Mouse (Mus musculus) kidney, postnatal 36 days (tissue): ENCODE measurements at regions not wholly inside any gene's neighbourhood (a gene's known extent, or its start where the extent isn't known, plus 50 kb on each side); places are given as distances from the start of the nearest gene placed in this dataset.

Experiments
- DNase-seq, 2 experiments: peaks; one replicate each; pipeline ENCODE4 v3.0.0; 2021 to 2022; ENCODE audit warnings: mixed read lengths in 2 of 2

DNA sequence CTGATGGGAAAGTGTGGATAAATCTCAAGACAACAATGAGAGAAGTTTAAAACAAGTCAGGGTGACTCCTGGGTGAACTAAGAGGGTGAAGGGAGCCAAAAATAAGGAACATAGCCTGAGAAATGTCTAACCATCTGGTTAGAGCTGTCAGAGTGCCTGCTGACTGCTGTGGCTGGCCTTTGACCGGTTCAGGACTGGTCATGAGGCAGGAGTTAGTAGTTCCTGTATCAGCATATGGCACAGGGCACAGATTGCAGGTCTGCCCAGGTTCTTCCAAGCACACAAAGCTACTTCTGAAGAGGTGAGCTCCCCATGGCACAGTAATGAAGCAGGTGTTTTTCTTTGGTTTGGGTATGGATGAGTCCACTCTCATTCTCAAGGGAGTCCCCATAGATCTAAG, 302.0 kb downstream of the Cd109 start:
- DNase-seq, result peak; percentile 51 to 64

DNA sequence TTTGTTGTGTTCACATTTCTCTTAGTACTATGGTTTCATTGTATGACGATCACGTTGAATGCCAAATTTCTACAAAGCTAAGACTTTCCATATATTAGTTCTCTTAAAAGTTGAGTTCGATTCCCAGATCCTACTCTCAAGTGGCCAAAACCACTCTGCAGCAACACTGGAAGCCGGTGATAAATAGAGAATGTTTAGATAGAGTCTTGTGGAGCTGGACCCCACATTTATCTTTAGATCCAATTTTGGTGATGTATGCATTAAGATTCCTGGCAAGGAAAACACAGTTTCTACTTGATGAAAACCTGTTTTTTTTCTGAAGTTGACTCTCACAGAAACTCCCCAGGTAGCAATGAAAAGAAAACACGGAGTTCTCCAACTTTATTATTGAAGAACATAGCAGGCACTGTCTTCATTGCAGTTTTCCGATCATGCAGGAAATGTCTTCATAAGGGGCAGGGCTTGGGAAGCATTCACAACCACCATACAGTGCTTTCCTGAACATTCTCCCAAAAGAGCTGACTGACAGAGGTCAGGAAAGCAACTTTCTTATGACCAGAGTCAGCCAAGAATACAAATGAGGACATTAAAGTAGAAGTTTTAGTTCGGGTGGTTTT, 310.7 kb downstream of the Cd109 start:
- no peak for DNase-seq

DNA sequence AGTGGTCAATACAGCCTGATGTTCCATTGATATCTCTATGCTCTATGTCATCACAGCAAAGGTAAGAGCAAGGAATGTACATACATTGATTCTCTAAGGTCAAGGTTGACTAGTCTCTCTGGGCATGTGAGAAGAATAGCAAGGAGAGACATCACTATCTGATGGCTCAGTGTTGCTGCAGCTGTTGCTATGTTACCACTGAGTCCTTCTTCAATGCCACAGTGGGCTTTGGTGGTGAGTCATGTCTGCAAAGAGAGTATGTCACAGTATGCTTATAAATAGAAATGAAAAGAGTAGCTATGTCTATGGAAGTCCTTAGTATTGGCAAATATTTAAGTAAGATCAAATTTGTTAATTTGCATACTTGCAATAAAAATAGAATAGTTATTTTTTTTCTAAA, 326.3 kb downstream of the Cd109 start:
- no peak for DNase-seq

- DNase-seq, result no peak
Measured at GRCm38 (mm10) chr9:78964813-78965212, 349.5 kb downstream of the Cd109 start.

- peak in 1 of 2 experiments; percentile 8 for DNase-seq
Measured at GRCm38 (mm10) chr9:78965226-78965950, 350.0 kb downstream of the Cd109 start.

- no peak for DNase-seq
Measured at GRCm38 (mm10) chr9:78971731-78972130, 356.4 kb downstream of the Cd109 start.

GRCm38 (mm10) chr9:78983734-78984133, 368.4 kb downstream of the Cd109 start:
- no peak for DNase-seq

GRCm38 (mm10) chr9:78985184-78985864, 370.0 kb downstream of the Cd109 start:
- DNase-seq, result peak; percentile 1 to 3

DNA sequence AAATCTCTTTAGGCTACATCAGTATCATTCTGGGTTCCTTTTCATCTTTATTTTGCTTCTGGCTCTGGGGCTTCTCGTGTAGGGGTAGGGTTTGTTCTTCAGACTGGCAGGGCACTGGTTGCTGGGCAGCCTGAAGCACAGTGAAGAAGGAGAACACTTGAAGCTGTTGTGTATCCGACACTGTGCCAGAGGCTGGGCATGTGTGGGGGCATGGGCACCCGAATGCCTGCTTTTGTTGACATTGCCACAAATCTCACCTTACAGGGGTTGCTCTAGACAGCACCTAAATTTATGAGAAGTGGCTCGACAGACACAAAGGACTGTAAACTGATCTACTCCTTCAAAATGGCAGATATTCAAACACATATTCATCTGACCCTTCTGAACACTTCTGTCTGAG, 376.0 kb downstream of the Cd109 start:
- DNase-seq, result no peak

DNA sequence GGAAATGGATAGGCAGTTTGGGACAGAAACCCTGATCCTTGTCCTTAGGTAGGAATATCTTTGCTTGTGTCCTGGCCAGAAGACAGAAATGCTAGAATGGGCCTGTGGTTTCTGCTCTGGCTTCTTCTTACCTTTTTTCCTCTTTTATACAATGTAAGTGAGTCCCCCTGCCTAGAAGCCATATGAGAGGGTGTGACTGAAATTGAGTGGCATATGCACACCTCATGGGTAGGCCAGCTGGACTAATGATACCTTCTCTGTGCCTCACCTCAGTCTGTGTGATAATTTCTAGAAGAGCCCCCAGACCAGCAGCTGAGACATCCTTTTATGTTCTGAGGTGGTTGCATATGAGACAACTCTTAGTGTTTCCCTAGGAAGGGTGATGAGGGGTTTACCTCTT, 385.7 kb downstream of the Cd109 start:
- DNase-seq, result no peak

GRCm38 (mm10) chr9:79001930-79002329, 386.6 kb downstream of the Cd109 start:
- DNase-seq, result peak in 1 of 2 experiments; percentile 0

DNA sequence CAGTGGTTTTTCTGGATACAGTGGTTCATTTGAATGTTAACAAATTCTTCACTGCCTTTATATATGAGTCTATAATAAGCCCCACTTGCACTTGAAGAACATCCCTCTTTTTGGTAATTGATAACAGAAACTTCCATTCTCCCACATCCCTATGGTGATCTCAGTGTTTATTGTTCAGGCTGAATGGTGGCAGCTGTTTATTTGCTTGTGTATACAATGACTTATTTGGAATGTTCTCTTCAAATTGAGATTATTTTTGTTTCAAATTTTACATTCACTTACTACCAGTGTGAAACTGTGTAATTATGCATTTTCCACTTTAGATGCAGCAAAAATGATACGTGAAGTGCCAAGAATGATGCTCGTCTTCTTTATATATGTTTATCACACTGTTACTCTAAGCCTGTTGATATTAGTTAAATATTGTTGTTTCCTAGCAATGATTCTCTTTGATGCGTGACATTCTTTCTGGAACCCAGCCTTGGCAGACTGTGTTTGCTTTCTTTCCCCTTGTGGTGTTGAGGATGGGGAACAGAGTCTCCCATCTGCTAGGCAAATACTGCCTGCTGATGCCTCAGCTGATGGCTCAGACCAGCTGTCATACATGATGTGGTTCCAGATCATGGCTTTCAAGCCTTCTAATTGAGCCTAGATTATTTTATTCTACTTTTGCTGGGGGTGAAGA, 389.1 kb downstream of the Cd109 start:
- no peak for DNase-seq

- DNase-seq, result no peak
Measured at GRCm38 (mm10) chr9:79022291-79022690, 406.9 kb downstream of the Cd109 start.

- DNase-seq, result no peak
Measured at GRCm38 (mm10) chr9:79028234-79028633, 412.9 kb downstream of the Cd109 start.

- no peak for DNase-seq
Measured at GRCm38 (mm10) chr9:79029456-79029855, 414.1 kb downstream of the Cd109 start.

DNA sequence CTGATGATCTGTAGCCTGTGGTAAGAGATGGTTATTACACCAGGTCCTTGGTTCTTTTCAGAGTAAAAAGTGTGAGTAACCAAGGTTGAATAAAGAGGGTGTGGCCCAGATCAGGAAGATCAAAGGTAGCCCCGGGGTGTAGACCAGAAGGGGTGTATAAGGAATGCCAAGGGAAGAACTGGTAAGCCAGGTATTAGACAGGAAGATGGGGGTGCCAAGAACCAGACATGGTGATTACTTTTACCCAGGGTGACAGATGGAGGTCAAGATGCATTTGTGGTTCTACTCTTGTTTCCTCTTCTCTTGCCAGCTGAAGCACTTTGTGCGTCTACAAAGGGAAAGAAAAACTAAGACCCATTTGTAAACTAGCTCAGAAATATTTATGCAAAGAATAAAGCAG, 420.3 kb downstream of the Cd109 start:
- no peak for DNase-seq

GRCm38 (mm10) chr9:79037054-79037453, 421.7 kb downstream of the Cd109 start:
- DNase-seq, result peak in 1 of 2 experiments; percentile 1

- no peak for DNase-seq
Measured at GRCm38 (mm10) chr9:79038971-79039370, 423.6 kb downstream of the Cd109 start.

- DNase-seq, result no peak
Measured at GRCm38 (mm10) chr9:79044344-79044743, 429.0 kb downstream of the Cd109 start.

DNA sequence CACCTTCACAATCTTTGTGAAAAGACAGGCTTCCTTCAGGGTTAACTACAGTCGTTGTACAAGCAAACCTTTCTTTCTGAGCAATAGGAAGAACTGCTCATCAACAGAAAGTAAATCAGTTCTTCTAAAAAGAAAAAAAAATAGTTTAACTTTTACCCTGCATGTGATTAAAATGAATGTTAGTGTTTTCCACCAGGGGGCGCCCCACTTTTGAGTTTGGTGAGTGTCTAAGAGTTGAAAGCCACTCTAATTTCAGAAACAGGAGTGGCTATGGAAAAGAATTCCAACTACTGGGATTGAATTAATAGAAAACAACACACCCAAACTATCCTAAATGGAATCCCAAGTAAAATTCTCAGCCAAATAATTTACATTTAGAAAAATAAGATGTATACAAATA, 430.0 kb downstream of the Cd109 start:
- DNase-seq, result peak; percentile 17 to 73

DNA sequence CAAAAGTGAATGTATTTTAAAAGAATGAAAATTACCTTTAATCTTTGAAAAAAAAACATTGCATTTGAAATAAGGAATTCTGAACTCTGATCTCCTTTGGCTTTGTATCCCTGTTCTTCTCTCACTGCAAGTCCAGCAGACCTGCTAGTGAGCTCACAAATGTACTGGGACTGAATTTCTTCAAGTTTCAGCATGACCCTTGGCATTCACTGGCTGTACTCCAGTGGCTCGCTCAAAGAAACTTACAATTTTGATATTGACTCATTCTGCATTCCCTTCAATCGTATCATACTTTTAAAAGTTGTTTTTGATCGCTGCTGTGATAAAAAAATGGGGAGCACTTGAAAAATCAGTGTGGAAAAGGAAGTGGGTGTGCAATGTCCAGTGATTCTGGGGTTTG, 456.6 kb downstream of the Cd109 start:
- DNase-seq, result no peak

GRCm38 (mm10) chr9:79109611-79110010, 494.3 kb downstream of the Cd109 start:
- peak; percentile 8 to 22 for DNase-seq

DNA sequence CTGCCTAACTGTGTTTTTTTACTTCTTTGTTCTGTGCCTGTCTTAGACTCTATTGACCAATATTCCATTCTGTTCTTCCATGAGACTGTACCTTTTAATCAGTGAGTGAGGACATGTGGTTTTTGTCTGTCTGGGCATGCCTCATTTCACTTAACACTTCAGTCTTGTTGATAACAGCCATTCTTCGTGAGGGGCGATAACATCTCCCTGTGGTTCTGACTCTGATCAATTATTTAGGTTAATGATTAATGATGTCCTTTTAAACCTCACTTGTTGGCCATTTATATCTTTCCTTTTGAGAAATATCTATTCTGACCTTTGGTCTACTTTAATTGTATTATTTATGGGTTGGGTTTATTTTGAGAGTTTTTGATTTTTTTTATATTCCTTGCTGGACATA, 496.0 kb downstream of the Cd109 start:
- no peak for DNase-seq
